Mouse (Mus musculus): Measurements from ENCODE around the gene Zfp784.
"Not testable (repeated sequence)": the region's sequence is repeated elsewhere in the genome, so short reads cannot be mapped to it uniquely, and the experiment has no call there.

Zfp784 gene

DNA sequence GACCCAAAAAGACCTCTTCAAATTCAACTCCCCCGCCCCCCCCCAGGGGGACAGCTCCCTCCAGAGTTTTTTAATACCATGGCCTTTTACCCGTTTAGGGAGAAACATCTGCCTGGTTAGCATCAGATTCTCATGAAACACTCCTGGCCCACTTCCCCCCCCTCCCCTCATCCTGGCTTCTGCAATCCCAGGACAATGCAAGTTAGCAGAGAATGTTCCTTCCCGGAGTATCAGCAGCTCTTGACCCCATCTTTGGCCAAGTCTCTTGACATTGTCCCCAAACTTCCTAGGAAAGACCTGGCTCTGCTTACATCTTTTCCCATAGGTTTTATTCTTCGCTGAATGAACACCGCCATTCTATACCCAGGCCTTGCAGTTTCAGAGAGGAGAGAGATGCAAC, 17.0 kb downstream of the Zfp784 start:
- intact Hi-C loops (cut with DNase I): no loop called here

GRCm38 (mm10) chr7:5020685-5021084, 17.6 kb downstream of the Zfp784 start:
- intact Hi-C loops (cut with DNase I): no loop called here

DNA sequence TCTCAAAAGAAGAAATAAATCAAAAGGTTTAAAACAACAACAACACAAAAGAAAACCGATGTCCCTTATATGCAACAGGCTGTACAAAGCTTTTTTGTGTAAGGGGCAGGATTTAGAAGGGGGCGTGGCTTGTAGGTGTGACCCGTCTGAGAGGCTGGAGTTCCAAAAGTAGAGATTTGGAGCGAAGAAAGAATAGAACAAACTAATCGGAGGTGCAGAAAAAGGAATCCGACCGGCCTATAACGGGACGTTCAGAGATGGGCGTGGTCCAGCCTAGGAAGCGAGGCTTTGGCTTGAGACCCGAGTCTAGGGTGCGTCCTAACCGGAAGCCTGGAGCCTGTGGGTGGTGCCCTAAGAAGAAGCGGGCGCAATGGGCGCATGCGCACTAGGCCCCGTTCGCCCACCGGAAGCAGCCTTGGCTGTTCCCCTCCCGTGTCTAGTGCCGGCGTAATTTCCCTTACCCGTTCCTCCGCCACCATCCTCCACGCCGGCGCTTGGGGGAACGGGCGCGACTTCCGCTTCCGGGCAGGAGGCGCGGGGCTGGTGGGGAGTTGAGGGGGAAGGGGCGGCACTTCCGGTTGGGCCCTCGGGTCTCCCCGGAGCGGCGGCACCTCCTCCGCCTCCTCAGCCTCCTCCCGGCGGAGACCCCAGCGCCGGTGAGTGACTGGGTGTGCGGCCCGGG, 18.1 kb downstream of the Zfp784 start, which contains the start of the genes Zfp865 and Ccdc106:
Gene Zfp865 (plus strand): TSS at position 377 of the 682 bp plus-strand sequence.
Gene Ccdc106 (plus strand): TSS at position 554 of the 682 bp plus-strand sequence.
- intact Hi-C loops (cut with DNase I): no loop called here

GRCm38 (mm10) chr7:5019576-5019975, 18.7 kb downstream of the Zfp784 start:
- intact Hi-C loops (cut with DNase I): not testable (repeated sequence)

- intact Hi-C loops (cut with DNase I): no loop called here
These were observed 20.3 kb downstream of the Zfp784 start for GRCm38 (mm10) chr7:5017931-5018330.

DNA sequence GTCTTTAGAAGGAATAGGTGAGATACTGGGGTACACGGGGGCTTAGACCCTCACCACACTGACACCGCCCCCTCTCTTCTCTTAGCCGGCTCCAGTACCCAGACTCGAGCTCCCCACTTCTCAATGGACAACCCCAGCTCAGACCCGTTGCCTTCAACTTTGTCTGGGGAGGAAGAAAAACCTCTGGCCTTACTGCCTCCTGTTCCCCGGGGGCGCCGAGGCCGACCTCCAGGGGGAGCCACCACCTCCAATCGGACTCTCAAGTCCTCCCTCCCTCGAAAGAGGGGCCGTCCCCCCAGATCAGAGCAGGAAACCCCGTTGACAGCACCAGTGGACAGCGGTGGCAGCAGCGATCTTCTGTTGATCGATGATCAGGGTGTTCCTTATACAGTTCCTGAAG, 20.9 kb downstream of the Zfp784 start:
- intact Hi-C loops (cut with DNase I): no loop called here

- intact Hi-C loops (cut with DNase I): no loop called here
These were observed 21.3 kb downstream of the Zfp784 start for GRCm38 (mm10) chr7:5016920-5017319.

- intact Hi-C loops (cut with DNase I): no loop called here
These were observed 22.2 kb downstream of the Zfp784 start for GRCm38 (mm10) chr7:5016057-5016456.

DNA sequence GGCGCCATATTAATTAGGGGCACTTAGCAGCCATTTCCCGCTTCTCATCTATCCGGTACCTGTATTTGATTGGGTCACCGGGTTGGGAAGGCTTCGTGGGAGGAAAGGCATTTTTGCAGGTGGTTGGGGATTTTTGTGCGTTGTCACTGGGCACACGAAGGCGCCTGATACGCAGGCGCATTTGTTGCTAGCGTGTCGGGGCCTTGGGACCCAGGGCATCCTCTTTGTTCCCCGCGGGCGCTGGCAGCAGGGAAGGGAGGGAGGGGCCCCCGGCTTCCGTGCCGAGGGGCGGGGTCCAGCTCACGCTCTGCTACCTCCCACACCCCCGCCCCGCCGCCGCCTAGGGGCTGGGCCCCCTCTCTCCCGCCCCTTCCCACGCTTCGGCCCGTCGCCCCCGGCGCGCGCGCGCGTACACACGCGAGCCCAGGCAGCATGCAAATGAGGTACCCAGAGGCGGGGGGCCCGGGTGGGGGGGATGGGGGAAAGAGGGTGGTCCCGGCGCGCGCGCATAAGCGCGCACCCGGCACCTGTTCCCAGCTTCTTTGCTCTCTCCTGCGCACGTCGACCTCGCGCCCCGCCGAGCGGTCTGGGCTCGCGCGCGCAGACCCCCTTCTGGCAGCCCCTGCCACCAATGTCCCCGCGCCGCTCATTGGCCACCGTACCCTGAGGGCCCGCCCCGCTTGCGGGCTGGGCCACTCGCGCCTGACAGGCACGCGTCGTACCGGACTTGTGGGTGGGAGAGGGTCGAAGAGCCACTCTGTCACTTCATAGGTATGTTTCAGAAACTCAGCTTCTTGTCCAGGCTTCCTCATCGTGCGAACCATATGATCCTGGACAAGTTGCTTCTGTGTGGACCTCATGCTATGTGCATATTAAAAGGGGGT, 22.9 kb downstream of the Zfp784 start, which contains the start of gene Gm44973:
Gene Gm44973 (plus strand): TSS at position 379 of the 884 bp plus-strand sequence.
- intact Hi-C loops (cut with DNase I): no loop called here

DNA sequence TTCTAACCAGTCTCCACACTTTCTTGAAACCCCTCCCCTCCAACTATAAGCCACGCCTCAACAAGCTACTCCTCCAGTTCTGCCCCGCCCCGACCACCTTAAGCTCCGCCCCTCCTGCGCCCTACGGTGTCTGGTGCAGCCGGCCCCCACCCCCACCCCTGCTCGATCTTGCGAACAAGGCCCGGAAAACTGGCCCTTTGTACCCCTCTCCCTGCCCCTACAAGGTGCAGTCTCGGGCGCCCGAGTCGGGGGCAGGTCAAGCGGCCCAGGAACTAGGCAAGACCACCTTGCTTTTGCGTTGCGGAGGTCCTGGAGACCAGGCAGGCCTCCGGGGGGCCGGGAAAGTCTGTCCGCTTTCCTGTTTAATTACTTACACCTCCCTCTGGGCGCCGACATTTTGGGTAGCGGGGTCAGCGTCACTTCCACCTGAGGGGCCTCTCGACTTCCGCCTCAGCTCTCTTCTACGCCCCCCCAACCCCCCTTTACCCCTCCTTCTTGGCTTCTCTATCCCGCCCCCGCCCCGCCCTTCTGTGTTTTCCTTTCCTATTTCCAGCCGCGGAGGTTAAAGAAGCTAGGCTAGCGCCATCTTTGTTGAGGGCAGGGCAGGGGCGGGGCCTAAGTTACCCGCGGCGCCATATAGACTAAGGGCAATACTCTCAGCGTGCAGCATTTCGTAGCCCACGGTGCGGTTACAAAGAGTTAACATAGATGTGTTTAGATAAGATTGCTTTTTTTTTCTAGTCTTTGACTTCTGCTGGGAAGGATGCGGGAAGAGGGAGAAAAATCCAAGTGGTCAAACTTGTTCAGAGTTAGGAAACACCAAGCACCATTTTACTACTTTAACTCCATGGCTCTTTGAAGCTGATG, 23.8 kb downstream of the Zfp784 start, which contains the start of the genes Zfp524 and Fiz1:
Gene Zfp524 (plus strand): TSS at position 165 of the 867 bp plus-strand sequence.
Gene Fiz1 (minus strand): TSS at position 447 of the 867 bp plus-strand sequence.
- intact Hi-C loops (cut with DNase I): no loop called here

DNA sequence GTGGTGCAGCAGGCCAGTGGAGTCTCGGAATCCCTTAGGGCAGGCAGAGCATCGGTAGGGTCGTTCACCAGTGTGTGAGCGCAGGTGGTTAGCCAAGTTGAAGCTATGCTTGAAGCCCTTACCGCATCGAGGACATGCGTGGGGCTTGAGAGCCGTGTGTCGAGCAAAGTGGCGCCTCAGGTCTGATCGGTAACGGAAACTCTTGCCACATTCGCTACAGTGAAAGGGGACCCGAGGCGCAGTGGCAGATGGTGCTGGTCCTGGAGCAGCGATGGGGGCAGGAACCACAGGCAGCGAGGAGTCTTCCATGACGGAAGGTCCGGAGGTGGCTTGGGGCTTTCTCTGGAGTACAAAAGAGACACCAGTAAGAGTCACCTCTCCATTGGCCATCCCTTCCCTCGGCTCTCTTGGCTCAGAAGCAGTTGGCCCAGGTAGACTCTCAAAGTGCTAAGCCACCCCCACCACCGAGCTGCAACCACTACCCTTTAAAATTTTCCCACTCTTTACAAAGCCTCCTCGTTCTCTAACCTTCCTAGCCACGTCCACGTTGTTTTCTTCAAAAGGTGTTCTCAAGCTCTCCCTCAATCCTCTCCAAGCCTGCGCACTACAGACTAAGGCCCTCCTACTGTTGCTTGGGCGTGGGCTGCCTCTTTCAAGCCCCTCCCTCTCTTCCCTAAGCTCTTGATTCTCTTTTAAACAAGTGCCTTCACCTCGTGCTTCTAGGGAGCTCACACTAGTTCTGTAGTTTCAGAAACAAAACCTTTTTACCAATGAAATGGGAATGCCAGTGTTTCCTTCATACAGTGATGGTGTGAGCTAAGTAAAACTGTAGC, 25.3 kb downstream of the Zfp784 start:
- intact Hi-C loops (cut with DNase I): no loop called here

DNA sequence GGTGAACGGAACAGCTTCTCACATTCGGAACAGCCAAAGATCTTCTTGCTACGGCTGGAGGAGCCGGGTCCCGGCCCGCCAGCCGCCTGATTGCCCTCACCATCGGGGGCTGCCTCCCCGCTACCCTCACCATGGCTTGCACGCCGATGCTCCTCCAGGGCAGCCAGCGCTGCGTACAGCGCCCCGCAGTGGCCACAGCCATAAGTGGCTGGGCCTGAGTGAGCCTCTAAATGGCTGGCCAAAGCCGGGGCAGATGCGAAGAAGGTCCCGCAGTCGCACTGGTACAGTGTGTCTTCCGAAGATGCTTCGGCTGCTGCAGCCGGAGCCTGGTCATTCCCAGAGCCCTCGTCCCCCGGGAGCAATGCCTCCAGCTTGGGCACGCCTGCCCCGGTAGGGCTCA, 30.0 kb downstream of the Zfp784 start:
- intact Hi-C loops (cut with DNase I): no loop called here

DNA sequence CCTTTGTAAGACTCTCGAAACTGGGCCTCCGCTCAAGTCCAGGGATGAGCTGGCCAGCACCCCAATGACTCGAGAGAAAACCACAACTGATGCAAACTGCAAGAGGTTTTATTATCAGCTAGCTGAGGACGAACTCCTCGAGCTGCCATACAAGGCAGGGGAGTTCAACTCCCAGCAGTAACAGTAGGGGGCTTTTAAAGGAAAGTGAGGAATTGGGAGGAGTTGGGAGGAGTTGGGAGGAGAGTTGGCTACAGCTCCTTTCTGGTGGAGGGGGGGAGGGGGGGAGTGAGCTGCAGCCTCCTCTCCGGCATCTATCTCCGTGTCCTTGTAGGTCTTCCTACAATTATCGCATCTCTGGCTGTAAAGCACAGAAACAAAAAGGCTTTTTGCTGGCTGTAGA, 35.4 kb downstream of the Zfp784 start:
- intact Hi-C loops (cut with DNase I): not testable (repeated sequence)

GRCm38 (mm10) chr7:4999876-5000275, 38.4 kb downstream of the Zfp784 start:
- intact Hi-C loops (cut with DNase I): loop anchor here (5.0 to 10.0 kb wide), 2 partner anchors 52 to 55 kb away; partner anchors contain the start of gene Zfp580

- intact Hi-C loops (cut with DNase I): loop anchor here (5.0 to 10.0 kb wide), 2 partner anchors 52 to 55 kb away; partner anchors contain the start of gene Zfp580
These were observed 41.3 kb downstream of the Zfp784 start for GRCm38 (mm10) chr7:4996934-4997333.

- intact Hi-C loops (cut with DNase I): loop anchor here (5.0 to 10.0 kb wide), 2 partner anchors 51 to 56 kb away; partner anchors contain the start of gene Zfp580
These were observed 42.0 kb downstream of the Zfp784 start, which contains the start of gene Zfp579 for GRCm38 (mm10) chr7:4996003-4996895. Gene Zfp579 (minus strand): TSS chr7:4996158.

GRCm38 (mm10) chr7:4995268-4996002, 42.8 kb downstream of the Zfp784 start:
- intact Hi-C loops (cut with DNase I): loop anchor here (5.0 to 10.0 kb wide), 2 partner anchors 51 to 57 kb away; partner anchors contain the start of gene Zfp580

Data from adrenal gland (tissue).